Mouse (Mus musculus) bone marrow, adult 2 months (tissue): ENCODE measurements at regions not wholly inside any gene's neighbourhood (a gene's known extent, or its start where the extent isn't known, plus 50 kb on each side); places are given as distances from the start of the nearest gene placed in this dataset.
"Not testable (repeated sequence)": the region's sequence is repeated elsewhere in the genome, so short reads cannot be mapped to it uniquely, and the experiment has no call there.

Experiments used
- CTCF ChIP-seq: fragments of 200-500 bp; IDR thresholded peaks from 2 replicates; pipeline ENCODE4 v1.5.1; 2011; ENCODE audit warnings: low read length, control low read depth; ENCODE audit not compliant: control insufficient read depth, insufficient read depth
- POLR2A ChIP-seq: fragments of 200-500 bp; IDR thresholded peaks from 2 replicates; pipeline ENCODE4 v1.6.1; 2011; ENCODE audit warnings: low read depth, mild to moderate bottlenecking, control low read depth, low read length, borderline replicate concordance; ENCODE audit not compliant: control insufficient read depth

- not testable (repeated sequence) for TF ChIP-seq CTCF, POLR2A
These were observed 640.8 kb downstream of the Rpia start for GRCm38 (mm10) chr6:70151098-70151838.
